Mouse (Mus musculus): ENCODE results near the gene Sass6. TPM values are rescaled to one million over a fixed set of nuclear protein-coding genes. Genes with fewer than 3 reads are reported as not detected.

The Sass6 gene
- polyA plus RNA-seq, 1 experiment from 2014 or later = 30.5 TPM

GRCm38 (mm10) chr3:116577286-116577685 is 17.5 kb upstream of the Sass6 start:
- TF ChIP-seq CTCF (IDR thresholded peaks at IDR 0.05; ENCODE audit: low read depth) = peak; percentile 46
- Histone ChIP-seq H3K9ac (no peak overlapping the region), H3K27ac (ENCODE audit: low read depth) (no peak overlapping the region), H3K4me2 (no peak overlapping the region), H3K36me3 (ENCODE audit: insufficient read depth) (peaks cover 27% of the 10 kb centered on the region), H3K4me1 (ENCODE audit: insufficient read depth) (no peaks in the 10 kb centered on the region), H3K27me3 (ENCODE audit: insufficient read depth, low read length) (no peaks in the 10 kb centered on the region), H3K9me3 (ENCODE audit: low read depth, low read length) (no peaks in the 10 kb centered on the region), H3K4me3 (ENCODE audit: low read depth, low read length) (no peak overlapping the region)
- 56% methylated on average over 3 of the region's 3 CpGs for WGBS
- DNase-seq (peak; percentile 14), ATAC-seq (ENCODE audit: insufficient read depth) (no peak)

GRCm38 (mm10) chr3:116582201-116582600 is 12.6 kb upstream of the Sass6 start:
- Histone ChIP-seq H3K4me1 (ENCODE audit: insufficient read depth) (no peaks in the 10 kb centered on the region), H3K4me2 (no peak overlapping the region), H3K27me3 (ENCODE audit: insufficient read depth, low read length) (no peaks in the 10 kb centered on the region), H3K9me3 (ENCODE audit: low read depth, low read length) (no peaks in the 10 kb centered on the region), H3K4me3 (ENCODE audit: low read depth, low read length) (no peak overlapping the region), H3K36me3 (ENCODE audit: insufficient read depth) (peaks cover 71% of the 10 kb centered on the region), H3K9ac (no peak overlapping the region), H3K27ac (ENCODE audit: low read depth) (no peak overlapping the region)
- ATAC-seq (ENCODE audit: insufficient read depth) = no peak
- TF ChIP-seq CTCF (IDR thresholded peaks at IDR 0.05; ENCODE audit: low read depth) = no peak
- 92% methylated on average over 9 of the region's 9 CpGs for WGBS
- DNase-seq = no peak

- WGBS = 1% methylated on average over 22 of the region's 22 CpGs
- no peaks in the 10 kb centered on the region for H3K27me3 ChIP-seq (ENCODE audit: insufficient read depth, low read length)
- peak overlapping the region; percentile 56 for H3K4me2 ChIP-seq
- DNase-seq (peak; percentile 75), ATAC-seq (ENCODE audit: insufficient read depth) (peak; percentile 75)
- H3K4me3 ChIP-seq (ENCODE audit: low read depth, low read length) = peak overlapping the region; percentile 86
- peak overlapping the region; percentile 90 for H3K9ac ChIP-seq
- H3K36me3 ChIP-seq (ENCODE audit: insufficient read depth) = peaks cover 28% of the 10 kb centered on the region
- no peaks in the 10 kb centered on the region for H3K9me3 ChIP-seq (ENCODE audit: low read depth, low read length)
- peaks cover 4% of the 10 kb centered on the region; the same call in 1 of the 2 replicates for H3K4me1 ChIP-seq (ENCODE audit: insufficient read depth)
- H3K27ac ChIP-seq (ENCODE audit: low read depth) = peak overlapping the region; percentile 86
- TF ChIP-seq CTCF (IDR thresholded peaks at IDR 0.05; ENCODE audit: low read depth) = peak; percentile 18; the same call in 1 of the 2 replicates
These were observed 580 bp upstream of the Sass6 start for GRCm38 (mm10) chr3:116594076-116594727.

GRCm38 (mm10) chr3:116595603-116595991 is 815 bp downstream of the Sass6 start:
- Histone ChIP-seq H3K9ac (peak overlapping the region; percentile 90), H3K9me3 (ENCODE audit: low read depth, low read length) (no peaks in the 10 kb centered on the region), H3K27ac (ENCODE audit: low read depth) (peak overlapping the region; percentile 86), H3K27me3 (ENCODE audit: insufficient read depth, low read length) (no peaks in the 10 kb centered on the region), H3K4me2 (peak overlapping the region; percentile 73), H3K4me3 (ENCODE audit: low read depth, low read length) (peak overlapping the region; percentile 86), H3K36me3 (ENCODE audit: insufficient read depth) (peaks cover 14% of the 10 kb centered on the region), H3K4me1 (ENCODE audit: insufficient read depth) (peaks cover 4% of the 10 kb centered on the region; the same call in 1 of the 2 replicates)
- ATAC-seq (ENCODE audit: insufficient read depth) (no peak), DNase-seq (no peak)
- 4% methylated on average over 10 of the region's 10 CpGs for WGBS
- no peak for TF ChIP-seq CTCF (IDR thresholded peaks at IDR 0.05; ENCODE audit: low read depth)

- no peaks in the 10 kb centered on the region for H3K27me3 ChIP-seq (ENCODE audit: insufficient read depth, low read length)
- H3K4me3 ChIP-seq (ENCODE audit: low read depth, low read length) = no peak overlapping the region
- 79% methylated on average over 2 of the region's 2 CpGs for WGBS
- no peak for ATAC-seq (ENCODE audit: insufficient read depth)
- peaks cover 4% of the 10 kb centered on the region; the same call in 1 of the 2 replicates for H3K4me1 ChIP-seq (ENCODE audit: insufficient read depth)
- H3K27ac ChIP-seq (ENCODE audit: low read depth) = no peak overlapping the region
- no peaks in the 10 kb centered on the region for H3K36me3 ChIP-seq (ENCODE audit: insufficient read depth)
- no peaks in the 10 kb centered on the region for H3K9me3 ChIP-seq (ENCODE audit: low read depth, low read length)
- no peak overlapping the region for H3K9ac ChIP-seq
- TF ChIP-seq CTCF (IDR thresholded peaks at IDR 0.05; ENCODE audit: low read depth) = no peak
- no peak overlapping the region for H3K4me2 ChIP-seq
- no peak for DNase-seq
These were observed 4.9 kb downstream of the Sass6 start for GRCm38 (mm10) chr3:116599705-116600104.

GRCm38 (mm10) chr3:116601005-116601404 is 6.2 kb downstream of the Sass6 start:
- WGBS = 79% methylated on average over 5 of the region's 5 CpGs
- H3K27me3 ChIP-seq (ENCODE audit: insufficient read depth, low read length) = no peaks in the 10 kb centered on the region
- H3K4me3 ChIP-seq (ENCODE audit: low read depth, low read length) = no peak overlapping the region
- TF ChIP-seq CTCF (IDR thresholded peaks at IDR 0.05; ENCODE audit: low read depth) = no peak
- no peaks in the 10 kb centered on the region for H3K36me3 ChIP-seq (ENCODE audit: insufficient read depth)
- no peak overlapping the region for H3K4me2 ChIP-seq
- no peak overlapping the region for H3K9ac ChIP-seq
- ATAC-seq (ENCODE audit: insufficient read depth) (no peak), DNase-seq (no peak)
- H3K9me3 ChIP-seq (ENCODE audit: low read depth, low read length) = no peaks in the 10 kb centered on the region
- peaks cover 1% of the 10 kb centered on the region; the same call in 1 of the 2 replicates for H3K4me1 ChIP-seq (ENCODE audit: insufficient read depth)
- no peak overlapping the region for H3K27ac ChIP-seq (ENCODE audit: low read depth)

GRCm38 (mm10) chr3:116601781-116602180 is 7.0 kb downstream of the Sass6 start:
- TF ChIP-seq CTCF (IDR thresholded peaks at IDR 0.05; ENCODE audit: low read depth) = no peak
- DNase-seq = no peak

More at GRCm38 (mm10) chr3:116601781-116602180, 7.0 kb downstream of the Sass6 start:
- Histone ChIP-seq H3K36me3 (ENCODE audit: insufficient read depth) (no peaks in the 10 kb centered on the region), H3K27me3 (ENCODE audit: insufficient read depth, low read length) (no peaks in the 10 kb centered on the region), H3K9me3 (ENCODE audit: low read depth, low read length) (no peaks in the 10 kb centered on the region), H3K4me1 (ENCODE audit: insufficient read depth) (no peaks in the 10 kb centered on the region), H3K4me2 (no peak overlapping the region), H3K4me3 (ENCODE audit: low read depth, low read length) (no peak overlapping the region), H3K9ac (no peak overlapping the region), H3K27ac (ENCODE audit: low read depth) (no peak overlapping the region)
- 91% methylated on average over 5 of the region's 5 CpGs for WGBS
- no peak for ATAC-seq (ENCODE audit: insufficient read depth)

All from lung, embryonic 14.5 days (tissue).